Mouse (Mus musculus) left cerebral cortex, postnatal 14 days (tissue): ENCODE measurements around the gene Cdc20. TPM values are rescaled to one million over a fixed set of nuclear protein-coding genes. Genes with fewer than 3 reads are reported as not detected.
A peak's percentile ranks its signal among the peaks of the same experiment; 100 is the strongest.

ENCODE experiments used
- DNase-seq, 2 experiments: peaks; one replicate each; pipeline ENCODE4 v3.0.0; 2021 to 2022; ENCODE audit warnings: low spot score in 2 of 2, mixed read lengths in 1 of 2
- intact Hi-C: fragments of 180-260 bp; cut with DNase I; formaldehyde crosslinking; loops from one replicate; pipeline ENCODE4 v1.15.1; 2025
- total RNA-seq, 2 experiments: library from RNA; stranded (reverse); gene quantifications; 2 replicates each; pipeline ENCODE4 v1.2.3; 2021

Cdc20 gene
- total RNA-seq, 2 experiments from 2014 or later = 2.4 to 3.0 TPM

DNA sequence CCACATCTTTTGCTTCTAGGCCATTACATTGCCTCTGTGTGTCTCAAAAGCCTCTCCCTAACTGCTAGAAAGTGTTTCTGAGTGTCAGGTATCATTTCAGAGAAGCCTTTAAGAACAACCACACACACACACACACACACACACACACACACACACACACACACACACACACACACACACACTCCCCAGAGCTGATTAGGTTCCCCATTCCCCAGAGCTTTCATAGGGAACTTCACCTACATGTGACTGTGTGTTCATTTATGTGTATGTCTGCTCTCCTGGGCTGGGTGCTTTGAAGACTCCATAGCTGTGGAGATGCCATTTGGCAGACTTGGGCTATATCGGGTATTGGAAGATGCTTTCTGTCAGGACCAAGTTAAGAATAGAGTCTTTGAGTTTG is 11.8 kb downstream of the Cdc20 start:
- no peak for DNase-seq
- intact Hi-C loops = no loop called here

DNA sequence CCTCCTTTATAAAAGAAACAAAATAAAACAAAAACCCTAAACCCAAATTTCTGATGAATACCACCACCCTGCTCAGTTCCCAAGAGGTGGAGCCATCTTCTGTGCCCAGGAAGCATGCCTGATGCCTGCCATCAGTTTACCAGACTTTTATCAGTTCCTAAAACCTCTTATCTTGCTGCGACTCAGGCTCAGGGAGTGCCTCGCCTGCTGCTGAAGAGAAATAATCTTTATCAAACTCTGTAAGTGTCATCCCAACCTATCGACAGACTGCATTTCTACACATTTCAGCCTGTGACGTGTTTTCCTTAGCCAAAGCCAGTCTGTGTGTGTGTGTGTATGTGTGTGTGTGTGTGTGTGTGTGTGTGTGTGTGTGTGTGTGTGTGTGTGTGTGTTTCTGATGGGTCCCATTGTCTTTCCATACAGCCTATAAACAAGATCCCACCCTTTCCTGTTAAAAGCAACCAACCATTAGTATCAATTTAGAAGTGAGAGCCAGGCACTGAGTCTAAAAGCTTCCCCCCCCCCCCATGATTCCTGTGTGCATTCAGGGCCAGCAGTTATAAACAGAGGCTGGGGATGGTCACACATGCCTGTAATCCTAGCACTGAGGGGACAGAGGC is 12.5 kb downstream of the Cdc20 start:
- intact Hi-C loops = no loop called here
- no peak for DNase-seq

DNA sequence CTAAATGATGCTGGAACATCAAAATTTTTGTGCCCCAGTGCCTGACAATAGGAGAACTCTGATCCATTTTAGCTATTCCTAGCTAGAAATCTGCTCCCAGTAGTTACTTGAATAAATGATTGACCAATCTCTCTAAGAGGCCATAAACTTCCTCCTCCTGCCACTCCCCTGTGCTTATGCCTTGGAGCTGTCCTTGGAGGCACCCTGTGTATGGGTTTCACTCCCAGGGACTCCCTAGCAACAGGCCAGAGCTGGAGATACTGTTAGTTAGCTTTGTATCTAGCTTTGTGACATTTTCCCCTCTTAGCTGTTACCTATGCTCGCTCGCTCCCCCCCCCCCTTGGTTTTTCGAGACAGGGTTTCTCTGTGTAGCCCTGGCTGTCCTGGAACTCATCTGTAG is 15.8 kb downstream of the Cdc20 start:
- intact Hi-C loops = no loop called here
- no peak for DNase-seq

DNA sequence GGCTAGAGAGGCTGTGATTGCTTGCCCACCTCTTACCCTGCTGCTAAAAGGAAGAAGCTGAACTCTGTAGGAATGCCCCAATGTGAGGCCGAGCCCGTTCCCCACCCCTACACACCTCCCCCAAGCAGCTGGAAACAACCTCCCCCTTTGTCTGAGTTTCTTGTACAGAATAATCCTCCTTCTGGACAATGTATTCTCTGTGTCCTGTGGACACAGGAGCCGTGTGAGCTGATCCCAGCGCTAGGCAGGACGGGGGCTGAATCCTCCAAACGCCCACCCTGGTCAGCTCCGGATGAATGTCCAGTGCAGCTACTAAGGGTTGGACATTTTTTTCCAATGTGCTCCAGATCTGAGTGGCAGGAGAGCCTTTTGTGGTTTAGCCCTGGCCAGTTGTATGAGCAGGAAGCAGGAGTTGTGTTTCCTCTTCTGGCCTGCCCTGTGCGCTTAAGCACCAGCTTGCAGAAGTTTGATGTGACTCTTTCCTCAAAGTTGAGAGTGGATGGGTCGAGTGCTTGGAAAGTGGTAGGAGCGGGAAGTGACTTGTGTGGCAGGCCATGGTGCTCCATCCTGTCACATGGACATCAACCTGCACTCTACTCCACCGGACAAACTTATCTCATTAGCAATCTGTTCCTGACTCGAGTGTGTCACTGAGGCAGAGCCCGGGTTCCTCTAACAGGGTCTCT is 19.9 kb downstream of the Cdc20 start:
- DNase-seq = no peak
- intact Hi-C loops = no loop called here

DNA sequence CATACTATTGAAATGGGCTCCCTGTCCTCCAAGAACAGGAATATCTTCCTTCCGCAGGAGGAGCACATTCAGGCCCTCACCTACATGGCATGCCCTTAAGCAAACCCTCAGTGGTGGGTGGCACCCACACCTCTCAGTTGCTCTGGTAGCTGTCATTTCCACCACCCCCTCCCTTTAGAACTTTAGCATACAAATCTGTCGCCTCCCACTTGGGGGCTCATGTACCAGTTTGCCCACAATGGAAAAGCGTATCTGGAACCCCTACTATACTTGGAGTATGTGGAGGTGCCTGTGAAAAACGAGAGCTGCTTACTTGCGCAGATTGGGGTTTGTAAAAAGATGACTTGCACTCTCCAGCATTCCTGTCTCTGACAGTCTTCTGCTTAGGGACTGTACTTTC is 20.8 kb downstream of the Cdc20 start:
- DNase-seq = peak; percentile 19 to 38
- intact Hi-C loops = no loop called here

DNA sequence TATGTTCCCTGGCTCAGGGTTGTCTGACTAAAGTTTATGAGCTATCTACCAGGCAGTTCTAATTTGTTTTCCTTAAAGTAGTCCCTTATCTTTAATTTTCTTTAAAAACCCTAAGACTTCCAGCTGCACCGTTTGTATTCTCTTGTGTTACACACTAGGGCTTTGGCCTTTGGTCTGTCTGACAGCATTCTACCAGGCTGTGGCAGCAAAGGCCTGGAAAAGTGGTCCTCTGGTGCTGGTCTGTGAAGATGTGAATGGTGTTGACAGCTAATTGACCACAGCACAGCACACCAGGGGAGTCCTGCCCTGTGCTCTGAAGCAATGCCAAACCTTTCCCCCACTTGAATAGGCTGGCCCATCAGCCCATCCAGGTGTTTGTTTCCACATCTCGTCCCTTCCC is 21.4 kb downstream of the Cdc20 start:
- no peak for DNase-seq
- intact Hi-C loops = no loop called here

DNA sequence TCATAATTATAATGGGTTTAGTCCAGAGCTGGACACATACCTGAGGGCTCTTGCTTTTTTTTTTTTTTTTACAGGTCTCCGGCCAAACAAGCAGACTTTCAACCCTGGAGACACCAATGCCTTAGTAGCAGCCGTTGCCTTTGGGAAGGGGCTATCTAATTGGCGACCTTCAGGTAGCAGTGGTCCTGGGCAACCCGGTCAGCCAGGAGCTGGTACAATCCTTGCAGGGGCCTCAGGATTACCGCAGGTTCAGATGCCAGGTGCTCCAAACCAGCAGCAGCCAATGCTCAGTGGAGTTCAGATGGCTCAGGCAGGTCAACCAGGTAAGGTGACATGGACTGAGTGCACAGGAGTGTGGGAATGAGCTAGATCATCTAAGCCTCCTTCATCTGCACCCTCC is 23.6 kb downstream of the Cdc20 start:
- no peak for DNase-seq
- intact Hi-C loops = no loop called here

DNA sequence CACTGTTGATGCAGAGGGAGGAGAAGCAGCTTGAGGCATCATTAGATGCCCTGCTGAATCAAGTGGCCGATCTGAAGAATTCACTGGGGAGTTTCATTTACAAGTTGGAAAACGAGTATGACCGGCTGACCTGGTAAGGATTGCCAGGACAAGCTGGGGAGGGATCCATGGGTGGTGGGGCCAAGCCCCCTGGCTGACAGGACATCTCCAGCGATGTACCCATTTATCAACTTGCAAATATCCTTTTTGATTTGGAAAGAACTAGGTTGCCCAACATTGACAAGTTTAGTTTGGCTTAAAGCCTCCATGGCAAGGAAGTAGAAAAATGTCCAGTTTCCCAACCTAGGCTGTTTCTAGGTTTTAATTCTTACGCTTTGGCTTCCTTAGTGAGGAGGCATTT is 26.3 kb downstream of the Cdc20 start:
- intact Hi-C loops = no loop called here
- no peak for DNase-seq

DNA sequence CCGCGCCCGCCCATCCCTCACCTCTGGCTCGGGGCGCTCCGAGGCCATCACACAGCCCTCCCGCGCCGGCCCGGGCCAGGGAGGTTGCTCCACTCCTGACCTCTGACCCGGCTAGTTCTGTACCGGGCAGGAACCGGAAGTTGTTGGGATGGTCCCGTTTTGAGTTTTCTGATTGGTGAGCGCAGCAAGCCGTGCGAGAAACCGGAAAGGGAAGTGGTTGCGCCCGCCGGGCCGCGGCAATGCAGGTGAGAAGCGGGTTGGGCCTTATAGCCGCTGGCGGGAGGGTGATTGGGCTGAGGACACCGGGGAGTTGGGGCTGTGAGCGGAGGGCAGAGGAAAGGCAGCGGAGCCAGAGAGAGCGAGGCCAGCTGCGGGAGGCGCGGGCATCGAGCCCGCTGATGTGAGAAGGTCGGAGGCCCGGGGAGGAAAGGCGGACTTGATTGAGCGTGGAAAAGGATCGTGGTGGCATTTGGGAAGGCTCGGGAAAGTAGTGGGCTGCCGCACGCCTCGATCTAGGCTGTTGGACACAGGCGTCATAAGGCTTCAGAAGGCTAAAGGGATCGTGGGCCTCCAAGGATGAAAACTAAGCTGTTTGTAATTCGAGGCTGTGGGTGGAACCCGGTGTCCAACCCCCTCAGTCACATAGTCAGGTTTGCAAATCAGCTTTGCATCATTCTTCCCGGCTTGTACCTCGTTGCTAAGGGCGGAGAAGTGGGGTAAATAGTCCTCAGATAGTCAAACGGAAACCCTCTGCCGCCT is 27.8 kb downstream of the Cdc20 start, which contains the start of the genes Szt2 and Med8:
Szt2 (minus strand) TSS at position 132 of the 759 bp plus-strand sequence.
Med8 (plus strand) TSS at position 196 of the 759 bp plus-strand sequence.
- intact Hi-C loops = loop anchor here (5.0 kb wide), 1 partner anchor 168 kb away; no protein-coding TSS in a partner anchor
- peak; percentile 90 to 91 for DNase-seq

DNA sequence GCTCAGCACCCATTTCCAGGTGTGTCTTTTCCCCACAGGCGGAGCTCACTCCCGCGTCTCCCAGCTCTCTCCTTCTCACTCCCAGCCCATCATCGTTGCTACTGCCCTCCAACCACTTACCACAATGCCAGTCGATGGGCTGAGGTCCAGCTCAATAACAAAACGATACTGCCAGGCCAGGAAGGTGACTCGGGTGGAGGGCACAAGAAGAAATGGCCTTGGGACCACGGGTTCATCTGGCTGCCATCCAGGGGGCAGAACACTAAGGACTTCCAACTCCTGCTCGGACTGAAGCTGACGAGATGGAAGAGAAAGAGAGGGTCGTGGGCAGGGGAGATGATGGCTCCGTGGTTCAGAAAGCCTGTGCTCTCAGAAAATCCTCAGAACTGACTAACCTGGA is 34.5 kb downstream of the Cdc20 start:
- DNase-seq = no peak
- intact Hi-C loops = no loop called here

DNA sequence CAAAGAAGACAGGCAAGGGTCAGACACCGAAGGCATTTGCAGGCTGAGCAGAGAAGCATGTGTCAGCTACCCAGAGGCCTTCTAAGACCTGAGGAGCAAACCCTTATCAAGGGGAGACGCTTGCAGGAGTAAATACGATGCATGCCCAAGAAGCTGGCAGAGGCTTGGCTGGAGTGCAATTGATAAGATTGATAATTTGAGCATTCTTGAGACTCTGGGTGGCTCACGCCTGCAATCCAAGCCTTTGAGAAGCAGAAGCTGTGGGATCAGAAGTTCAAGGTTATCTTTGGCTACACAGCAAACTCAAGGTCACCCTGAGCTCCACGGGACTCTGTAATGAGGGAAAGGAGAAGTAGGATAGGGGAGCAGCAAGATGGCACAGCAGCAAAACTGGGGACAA is 35.2 kb downstream of the Cdc20 start:
- no peak for DNase-seq
- intact Hi-C loops = no loop called here

DNA sequence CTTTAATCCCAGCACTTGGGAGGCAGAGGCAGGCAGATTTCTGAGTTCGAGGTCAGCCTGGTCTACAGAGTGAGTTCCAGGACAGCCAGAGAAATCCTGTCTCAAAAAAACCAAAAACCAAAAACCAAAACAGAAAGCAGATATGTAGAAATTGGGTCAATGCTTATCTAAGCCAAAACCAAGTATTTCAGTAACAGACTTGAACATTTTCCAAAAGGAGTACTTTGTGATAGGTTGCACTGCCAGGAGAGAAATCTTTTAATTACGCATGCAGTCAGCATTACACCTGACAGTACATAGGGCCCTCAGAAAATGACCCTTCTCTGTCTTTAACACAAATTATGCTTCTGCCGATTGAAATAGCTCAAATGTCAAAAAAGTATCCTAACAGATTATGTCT is 35.7 kb downstream of the Cdc20 start:
- no peak for DNase-seq
- intact Hi-C loops = no loop called here

DNA sequence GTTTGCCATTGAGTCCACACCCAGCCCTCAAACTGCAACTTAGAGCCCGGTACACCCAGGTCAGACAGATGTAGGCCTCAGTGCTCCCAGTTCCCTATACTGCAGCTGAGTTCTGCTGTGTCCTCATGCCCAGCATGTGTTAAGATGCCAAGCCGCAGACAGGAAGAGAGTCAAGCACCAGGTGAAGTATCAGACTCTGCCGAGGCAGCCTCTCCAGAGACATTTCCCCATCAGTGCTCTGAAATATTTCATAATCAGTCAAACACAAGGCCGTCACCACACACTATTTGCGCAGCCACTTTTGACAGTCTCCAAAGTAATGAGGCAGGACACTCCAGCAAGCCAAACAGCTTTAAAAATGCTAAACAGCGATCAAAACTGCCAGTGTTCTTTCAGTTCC is 38.8 kb downstream of the Cdc20 start:
- no peak for DNase-seq
- intact Hi-C loops = no loop called here

DNA sequence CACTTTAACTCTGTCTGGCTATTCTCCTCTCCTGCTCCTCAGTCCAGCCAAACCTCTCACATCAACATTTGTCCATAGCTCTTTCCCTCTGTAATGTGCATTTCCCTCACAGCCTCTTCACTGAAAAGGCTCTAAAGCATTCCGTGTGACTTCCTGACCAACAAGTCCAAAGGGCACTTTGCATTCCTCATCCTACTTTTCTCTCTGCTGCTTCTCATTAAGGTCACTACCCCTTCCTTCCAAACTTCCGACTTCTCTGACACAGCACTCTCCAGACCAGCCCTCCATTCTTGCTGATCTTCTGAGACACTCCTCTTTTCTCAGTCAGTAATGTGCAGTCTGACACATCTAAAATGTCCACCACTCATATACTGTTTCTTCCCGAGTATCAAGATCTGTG is 40.7 kb downstream of the Cdc20 start:
- DNase-seq = no peak
- intact Hi-C loops = no loop called here

DNA sequence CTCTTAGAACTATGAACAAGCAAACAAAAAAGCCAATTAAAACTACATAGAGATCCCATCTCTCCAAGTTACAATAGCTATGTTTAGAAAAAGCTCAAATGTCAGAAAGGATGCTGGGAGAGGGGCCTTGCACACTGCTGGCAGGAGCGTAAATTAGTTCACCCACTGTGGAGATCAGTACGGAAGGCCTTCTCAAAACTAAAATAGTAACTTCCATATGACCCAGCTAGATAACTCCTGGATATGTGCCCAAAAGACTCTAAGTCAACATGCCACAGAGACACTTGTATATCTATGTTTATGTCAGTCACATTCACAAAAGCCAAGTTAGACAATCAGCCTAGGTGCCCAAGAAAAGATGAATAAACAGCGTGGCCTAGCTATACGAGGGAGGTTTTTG is 41.9 kb downstream of the Cdc20 start:
- intact Hi-C loops = no loop called here

DNA sequence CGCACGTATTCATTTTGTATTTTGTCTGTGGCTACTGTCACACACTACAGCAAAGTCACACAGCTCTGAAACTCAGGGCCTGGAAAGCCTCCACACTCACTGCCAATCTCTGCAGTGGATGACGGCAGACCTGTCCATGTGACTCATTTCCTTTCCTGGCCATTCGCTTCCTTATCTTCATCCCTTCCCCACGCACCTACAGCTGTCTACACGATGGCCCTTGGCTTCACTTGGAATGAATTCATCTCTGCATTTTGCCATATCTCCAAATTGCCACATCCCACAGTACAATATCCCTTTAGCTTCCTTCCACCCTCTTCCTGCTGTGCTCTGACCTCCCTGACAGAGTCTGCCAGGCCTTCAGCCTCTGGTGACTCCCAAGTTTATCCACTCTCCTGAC is 42.6 kb downstream of the Cdc20 start:
- no peak for DNase-seq
- intact Hi-C loops = no loop called here

More for the DNA sequence above, 41.9 kb downstream of the Cdc20 start:
- no peak for DNase-seq

DNA sequence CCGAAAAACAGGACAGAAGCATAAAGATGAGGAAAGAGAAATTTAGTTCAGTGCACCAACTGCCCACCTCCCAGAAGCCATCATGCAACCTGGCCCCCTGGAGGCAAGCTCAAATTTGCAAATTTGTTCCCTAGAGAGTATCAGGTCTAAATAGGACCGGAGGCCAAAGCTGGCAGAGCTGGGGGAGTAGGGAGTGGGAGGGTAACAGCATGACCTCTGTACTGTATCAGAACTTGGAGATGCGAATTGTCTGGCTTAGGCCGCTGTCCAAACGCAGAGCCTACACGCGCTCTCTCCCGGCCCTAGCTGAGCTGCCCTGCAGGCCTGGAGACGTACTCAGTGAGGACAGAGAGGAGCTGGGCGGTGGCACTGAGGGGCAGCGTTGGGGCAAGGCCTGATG is 47.0 kb downstream of the Cdc20 start:
- no peak for DNase-seq
- intact Hi-C loops = no loop called here

DNA sequence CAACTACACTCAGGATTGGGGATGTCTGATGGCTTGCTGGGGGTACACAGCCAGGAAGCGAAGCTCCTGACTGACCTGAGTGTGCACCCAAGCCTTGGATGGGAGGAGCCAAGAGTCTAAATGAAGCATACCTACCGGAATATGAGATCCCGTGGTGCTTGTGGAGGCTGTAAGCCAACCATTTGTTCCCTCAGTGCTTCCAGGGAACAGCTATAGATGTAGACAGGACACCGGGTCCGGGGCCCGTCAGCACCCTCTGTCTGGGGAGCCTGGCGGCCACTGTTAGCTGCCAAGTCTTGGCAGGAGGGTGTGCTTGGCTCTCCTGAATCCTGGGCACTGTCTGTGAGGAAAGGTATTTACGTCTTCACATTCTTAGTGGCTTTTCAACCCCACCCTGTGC is 49.8 kb downstream of the Cdc20 start:
- no peak for DNase-seq
- intact Hi-C loops = no loop called here

DNA sequence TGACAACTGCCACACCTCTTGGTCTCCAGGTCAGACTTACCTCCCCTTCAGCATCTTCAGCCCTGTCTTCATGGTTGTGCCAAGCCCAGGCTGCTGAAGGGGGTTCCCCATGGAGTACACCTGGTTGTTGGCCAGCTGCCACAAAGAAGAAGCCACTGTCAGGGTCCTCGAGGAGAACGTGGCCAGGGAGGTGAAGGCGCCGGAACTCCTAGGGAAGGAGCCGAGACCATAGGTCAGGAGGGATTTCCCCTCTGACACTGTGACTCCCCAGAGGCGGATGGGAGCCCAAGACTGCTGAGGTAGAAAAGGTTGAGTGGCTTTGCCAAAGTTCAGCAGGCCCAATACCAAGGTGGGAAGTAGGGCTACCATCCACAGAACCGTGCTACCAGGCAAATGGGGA is 53.9 kb downstream of the Cdc20 start:
- intact Hi-C loops = no loop called here
- DNase-seq = no peak
